Mouse (Mus musculus) heart, embryonic 13.5 days (tissue): ENCODE results near the gene Psat1. TPM values are rescaled to one million over a fixed set of nuclear protein-coding genes. Genes with fewer than 3 reads are reported as not detected.

ENCODE experiments used
- polyA plus RNA-seq: library from polyadenylated mRNA; unstranded; fragments of >200 nt; fragmentation: Nextera tagmentation; extraction: Ambion mirVana; gene quantifications from 2 replicates; pipeline ENCODE4 v1.2.1, GENCODE M21; 2015

Psat1 gene
- polyA plus RNA-seq, 1 experiment from 2014 or later, result 60.4 TPM

Other genes starting within 250 kb of the Psat1 start
- gene Cep78, start 37.7 kb upstream of the Psat1 start, polyA plus RNA-seq, result 12.9 and 13.4 TPM in 2 replicates
- 16.9 and 18.3 TPM in 2 replicates for gene Gnaq, start 185.5 kb upstream of the Psat1 start, polyA plus RNA-seq